Mouse (Mus musculus) kidney, adult 2 months (tissue): ENCODE measurements around the gene Stk24.

Source experiments
- CTCF ChIP-seq: fragments of 200-500 bp; conservative IDR thresholded peaks from 2 replicates; pipeline ENCODE4 v1.5.1; 2011; ENCODE audit warnings: low read depth, mild to moderate bottlenecking, control low read depth, low read length, moderate library complexity, mixed read lengths; ENCODE audit not compliant: insufficient read depth, insufficient read length
- POLR2A ChIP-seq: fragments of 200-500 bp; IDR thresholded peaks from one replicate; pipeline ENCODE4 v1.6.1; 2011; ENCODE audit warnings: low read depth, low read length, control low read depth

GRCm38 (mm10) chr14:121344928-121345327, 34.9 kb downstream of the Stk24 start:
- TF ChIP-seq POLR2A = no peak
- no peak for TF ChIP-seq CTCF
